Mouse (Mus musculus) hindbrain, postnatal 0 days (tissue): ENCODE results near the gene Rimbp2. TPM values are rescaled to one million over a fixed set of nuclear protein-coding genes. Genes with fewer than 3 reads are reported as not detected.
A peak's percentile ranks its signal among the peaks of the same experiment; 100 is the strongest.

ENCODE experiments used
- ATAC-seq: fragments of 200-750 bp; cut with Nextera tagmentation; 2 replicates; pipeline ENCODE4 v1.8.0; 2017; ENCODE audit warnings: mild to moderate bottlenecking, moderate TSS enrichment, moderate library complexity
- DNase-seq: peaks from one replicate; pipeline ENCODE4 v3.0.0-alpha.2; 2015; ENCODE audit warnings: low spot score
- H3K27ac ChIP-seq: fragments of 300-500 bp; sonication (generic); 2 replicates; pipeline ENCODE4 v1.5.1; 2014; ENCODE audit warnings: mild to moderate bottlenecking
- H3K27me3 ChIP-seq: fragments of 300-500 bp; sonication (generic); 2 replicates; pipeline ENCODE4 v1.6.1; 2014; ENCODE audit warnings: low read length, mixed read lengths; ENCODE audit not compliant: insufficient read depth
- H3K36me3 ChIP-seq: fragments of 300-500 bp; sonication (generic); 2 replicates; pipeline ENCODE4 v1.6.1; 2014; ENCODE audit warnings: low read length, mixed read lengths; ENCODE audit not compliant: insufficient read depth
- H3K4me1 ChIP-seq: fragments of 300-500 bp; sonication (generic); 2 replicates; pipeline ENCODE4 v1.6.1; 2014; ENCODE audit warnings: antibody characterized with exemption, low read length, mixed read lengths; ENCODE audit not compliant: insufficient read depth
- H3K4me2 ChIP-seq: fragments of 300-500 bp; sonication (generic); 2 replicates; pipeline ENCODE4 v1.6.1; 2014; ENCODE audit warnings: low read depth, mild to moderate bottlenecking, low read length, moderate library complexity, mixed read lengths
- H3K4me3 ChIP-seq: fragments of 300-500 bp; sonication (generic); 2 replicates; pipeline ENCODE4 v1.5.1; 2014; ENCODE audit warnings: low read length
- H3K9ac ChIP-seq: fragments of 300-500 bp; sonication (generic); replicated peaks from 2 replicates; pipeline ENCODE4 v1.6.1; 2014; ENCODE audit warnings: mild to moderate bottlenecking, low read length, moderate library complexity, mixed read lengths
- H3K9me3 ChIP-seq: fragments of 300-500 bp; sonication (generic); 2 replicates; pipeline ENCODE4 v1.6.1; 2016; ENCODE audit warnings: low read length, mixed read lengths
- CTCF ChIP-seq: IDR thresholded peaks from 2 replicates; pipeline ENCODE4 v1.5.1; 2016; ENCODE audit warnings: antibody characterized with exemption, control low read depth, low read depth
- WGBS: fragments of 180-500 bp; shearing (Covaris S2); extraction: QIAGEN DNeasy Blood & Tissue Kit; methylation state at CpG from one replicate; pipeline ENCODE4 v1.1.7; 2014; 5-methylcytosine and 5-hydroxymethylcytosine counted together
- polyA plus RNA-seq: library from polyadenylated mRNA; unstranded; fragments of >200 nt; fragmentation: Nextera tagmentation; extraction: Ambion mirVana; gene quantifications from 2 replicates; pipeline ENCODE4 v1.2.1, GENCODE M21; 2015
- total RNA-seq: library from RNA; depleted of rRNA; stranded (reverse); fragments of >200 nt; gene quantifications from 2 replicates; pipeline ENCODE4 v1.2.3, GENCODE M21; 2014

The Rimbp2 gene
- total and polyA plus RNA-seq, 2 experiments from 2014 or later, result 4.5 to 18.9 TPM

GRCm38 (mm10) chr5:128837045-128837444, 116.2 kb downstream of the Rimbp2 start:
- no peak for ATAC-seq
- no peaks in the 10 kb centered on the region for H3K27me3 ChIP-seq
- TF ChIP-seq CTCF, result no peak
- H3K4me3 ChIP-seq, result no peak overlapping the region
- 91% methylated on average over 7 of the region's 7 CpGs for WGBS
- H3K36me3 ChIP-seq, result no peaks in the 10 kb centered on the region
- DNase-seq, result no peak
- no peak overlapping the region for H3K9ac ChIP-seq
- no peak overlapping the region for H3K27ac ChIP-seq
- H3K4me1 ChIP-seq, result no peaks in the 10 kb centered on the region
- H3K9me3 ChIP-seq, result no peaks in the 10 kb centered on the region
- H3K4me2 ChIP-seq, result no peak overlapping the region

- ATAC-seq (no peak), DNase-seq (no peak)
- WGBS, result 50% methylated on average over 8 of the region's 8 CpGs
- Histone ChIP-seq H3K9me3 (no peaks in the 10 kb centered on the region), H3K27ac (no peak overlapping the region), H3K4me3 (no peak overlapping the region), H3K4me1 (no peaks in the 10 kb centered on the region), H3K9ac (no peak overlapping the region), H3K4me2 (no peak overlapping the region), H3K36me3 (no peaks in the 10 kb centered on the region), H3K27me3 (no peaks in the 10 kb centered on the region)
- TF ChIP-seq CTCF, result no peak
Measured at GRCm38 (mm10) chr5:128834126-128834525, 119.2 kb downstream of the Rimbp2 start.

GRCm38 (mm10) chr5:128822843-128823242, 130.4 kb downstream of the Rimbp2 start:
- 63% methylated on average over 3 of the region's 3 CpGs for WGBS
- no peak overlapping the region for H3K4me3 ChIP-seq
- H3K27ac ChIP-seq, result no peak overlapping the region
- DNase-seq, result no peak
- no peaks in the 10 kb centered on the region for H3K27me3 ChIP-seq
- H3K4me2 ChIP-seq, result no peak overlapping the region
- no peak for TF ChIP-seq CTCF
- no peaks in the 10 kb centered on the region for H3K9me3 ChIP-seq
- no peak overlapping the region for H3K9ac ChIP-seq
- no peaks in the 10 kb centered on the region for H3K36me3 ChIP-seq
- 0 out of 2 replicates have a peak, but pooled peaks cover 3% of the 10 kb centered on the region for H3K4me1 ChIP-seq
- ATAC-seq, result no peak

- no peak overlapping the region for H3K27ac ChIP-seq
Measured at GRCm38 (mm10) chr5:128819638-128820285, 133.5 kb downstream of the Rimbp2 start.

GRCm38 (mm10) chr5:128815629-128816028, 137.7 kb downstream of the Rimbp2 start:
- Histone ChIP-seq H3K4me2 (no peak overlapping the region), H3K36me3 (no peaks in the 10 kb centered on the region), H3K4me1 (peaks cover 15% of the 10 kb centered on the region; the same call in 1 of the 2 replicates), H3K9me3 (no peaks in the 10 kb centered on the region), H3K9ac (no peak overlapping the region), H3K27ac (no peak overlapping the region), H3K4me3 (no peak overlapping the region), H3K27me3 (no peaks in the 10 kb centered on the region)
- TF ChIP-seq CTCF, result no peak
- no peak for ATAC-seq
- WGBS, result 41% methylated on average over 8 of the region's 8 CpGs
- DNase-seq, result no peak

More at GRCm38 (mm10) chr5:128819638-128820285, 133.5 kb downstream of the Rimbp2 start:
- no peaks in the 10 kb centered on the region for H3K27me3 ChIP-seq
- 38% methylated on average over 12 of the region's 12 CpGs for WGBS
- no peak for DNase-seq
- H3K4me2 ChIP-seq, result no peak overlapping the region
- no peak overlapping the region for H3K4me3 ChIP-seq
- H3K9me3 ChIP-seq, result no peaks in the 10 kb centered on the region
- no peak for TF ChIP-seq CTCF
- ATAC-seq, result peak; percentile 30; the same call in 1 of the 2 replicates
- no peaks in the 10 kb centered on the region for H3K36me3 ChIP-seq
- H3K9ac ChIP-seq, result no peak overlapping the region
- 0 out of 2 replicates have a peak, but pooled peaks cover 8% of the 10 kb centered on the region for H3K4me1 ChIP-seq

GRCm38 (mm10) chr5:128815078-128815477, 138.2 kb downstream of the Rimbp2 start:
- no peak overlapping the region for H3K4me2 ChIP-seq
- H3K36me3 ChIP-seq, result no peaks in the 10 kb centered on the region
- H3K4me1 ChIP-seq, result peaks cover 19% of the 10 kb centered on the region
- TF ChIP-seq CTCF, result no peak
- WGBS, result 49% methylated on average over 6 of the region's 6 CpGs
- H3K4me3 ChIP-seq, result no peak overlapping the region
- ATAC-seq, result no peak
- H3K9ac ChIP-seq, result no peak overlapping the region
- H3K27ac ChIP-seq, result no peak overlapping the region
- no peaks in the 10 kb centered on the region for H3K9me3 ChIP-seq
- H3K27me3 ChIP-seq, result no peaks in the 10 kb centered on the region
- peak; percentile 31 for DNase-seq

GRCm38 (mm10) chr5:128813121-128813520, 140.2 kb downstream of the Rimbp2 start:
- H3K9ac ChIP-seq, result no peak overlapping the region
- no peaks in the 10 kb centered on the region for H3K27me3 ChIP-seq
- peak; percentile 58 for TF ChIP-seq CTCF
- no peaks in the 10 kb centered on the region for H3K36me3 ChIP-seq
- H3K27ac ChIP-seq, result no peak overlapping the region
- 25% methylated on average over 11 of the region's 11 CpGs for WGBS
- no peak overlapping the region for H3K4me2 ChIP-seq
- DNase-seq (peak; percentile 68), ATAC-seq (peak; percentile 28; the same call in 1 of the 2 replicates)
- H3K4me1 ChIP-seq, result peaks cover 19% of the 10 kb centered on the region
- H3K4me3 ChIP-seq, result no peak overlapping the region
- H3K9me3 ChIP-seq, result no peaks in the 10 kb centered on the region
